Mouse (Mus musculus): ENCODE data around the gene Gpc5. TPM values are rescaled to one million over a fixed set of nuclear protein-coding genes. Genes with fewer than 3 reads are reported as not detected.

Gene Gpc5
- polyA plus RNA-seq, 1 experiment = 0.15 TPM

- Histone ChIP-seq H3K36me3 (ENCODE audit: control insufficient read depth, insufficient read depth, low read length) (no peaks in the 10 kb centered on the region), H3K27me3 (ENCODE audit: control insufficient read depth, insufficient read depth, low read length) (no peaks in the 10 kb centered on the region), H3K4me3 (ENCODE audit: control insufficient read depth, low read depth, low read length) (no peak overlapping the region), H3K27ac (ENCODE audit: control insufficient read depth, insufficient read depth, low read depth, low read length) (no peak overlapping the region), H3K4me1 (ENCODE audit: control insufficient read depth, insufficient read depth, low read length) (no peaks in the 10 kb centered on the region)
- TF ChIP-seq POLR2A (IDR thresholded peaks at IDR 0.05; ENCODE audit: control insufficient read depth, low read depth, low read length) = no peak
- no peak for TF ChIP-seq CTCF (IDR thresholded peaks at IDR 0.05; ENCODE audit: control insufficient read depth, insufficient read depth, insufficient replicate concordance, low read depth, low read length)
Measured at GRCm38 (mm10) chr14:115546516-115547282, 454.7 kb downstream of the Gpc5 start.

GRCm38 (mm10) chr14:115551996-115552395 lies 460.0 kb downstream of the Gpc5 start:
- Histone ChIP-seq H3K4me1 (ENCODE audit: control insufficient read depth, insufficient read depth, low read length) (peaks cover 5% of the 10 kb centered on the region), H3K27ac (ENCODE audit: control insufficient read depth, insufficient read depth, low read depth, low read length) (no peak overlapping the region), H3K27me3 (ENCODE audit: control insufficient read depth, insufficient read depth, low read length) (no peaks in the 10 kb centered on the region), H3K36me3 (ENCODE audit: control insufficient read depth, insufficient read depth, low read length) (no peaks in the 10 kb centered on the region), H3K4me3 (ENCODE audit: control insufficient read depth, low read depth, low read length) (no peak overlapping the region)
- TF ChIP-seq POLR2A (IDR thresholded peaks at IDR 0.05; ENCODE audit: control insufficient read depth, low read depth, low read length) (no peak), CTCF (IDR thresholded peaks at IDR 0.05; ENCODE audit: control insufficient read depth, insufficient read depth, insufficient replicate concordance, low read depth, low read length) (no peak)

- Histone ChIP-seq H3K4me3 (ENCODE audit: control insufficient read depth, low read depth, low read length) (no peak overlapping the region), H3K27ac (ENCODE audit: control insufficient read depth, insufficient read depth, low read depth, low read length) (no peak overlapping the region), H3K4me1 (ENCODE audit: control insufficient read depth, insufficient read depth, low read length) (no peaks in the 10 kb centered on the region), H3K36me3 (ENCODE audit: control insufficient read depth, insufficient read depth, low read length) (no peaks in the 10 kb centered on the region), H3K27me3 (ENCODE audit: control insufficient read depth, insufficient read depth, low read length) (no peaks in the 10 kb centered on the region)
- no peak for TF ChIP-seq POLR2A (IDR thresholded peaks at IDR 0.05; ENCODE audit: control insufficient read depth, low read depth, low read length)
- no peak for TF ChIP-seq CTCF (IDR thresholded peaks at IDR 0.05; ENCODE audit: control insufficient read depth, insufficient read depth, insufficient replicate concordance, low read depth, low read length)
Measured at GRCm38 (mm10) chr14:115580466-115581255, 488.6 kb downstream of the Gpc5 start.

- no peak overlapping the region for H3K4me3 ChIP-seq (ENCODE audit: control insufficient read depth, low read depth, low read length)
- no peaks in the 10 kb centered on the region for H3K27me3 ChIP-seq (ENCODE audit: control insufficient read depth, insufficient read depth, low read length)
- no peaks in the 10 kb centered on the region for H3K36me3 ChIP-seq (ENCODE audit: control insufficient read depth, insufficient read depth, low read length)
- TF ChIP-seq CTCF (IDR thresholded peaks at IDR 0.05; ENCODE audit: control insufficient read depth, insufficient read depth, insufficient replicate concordance, low read depth, low read length) = no peak
- no peak for TF ChIP-seq POLR2A (IDR thresholded peaks at IDR 0.05; ENCODE audit: control insufficient read depth, low read depth, low read length)
- no peaks in the 10 kb centered on the region for H3K4me1 ChIP-seq (ENCODE audit: control insufficient read depth, insufficient read depth, low read length)
- no peak overlapping the region for H3K27ac ChIP-seq (ENCODE audit: control insufficient read depth, insufficient read depth, low read depth, low read length)
Measured at GRCm38 (mm10) chr14:115581256-115581633, 489.2 kb downstream of the Gpc5 start.

- no peak overlapping the region for H3K27ac ChIP-seq (ENCODE audit: control insufficient read depth, insufficient read depth, low read depth, low read length)
- TF ChIP-seq CTCF (IDR thresholded peaks at IDR 0.05; ENCODE audit: control insufficient read depth, insufficient read depth, insufficient replicate concordance, low read depth, low read length) (no peak), POLR2A (IDR thresholded peaks at IDR 0.05; ENCODE audit: control insufficient read depth, low read depth, low read length) (no peak)
Measured at GRCm38 (mm10) chr14:115600259-115601029, 508.4 kb downstream of the Gpc5 start.

GRCm38 (mm10) chr14:115614154-115614553 lies 522.1 kb downstream of the Gpc5 start:
- no peaks in the 10 kb centered on the region for H3K4me1 ChIP-seq (ENCODE audit: control insufficient read depth, insufficient read depth, low read length)
- no peak overlapping the region for H3K27ac ChIP-seq (ENCODE audit: control insufficient read depth, insufficient read depth, low read depth, low read length)
- H3K4me3 ChIP-seq (ENCODE audit: control insufficient read depth, low read depth, low read length) = no peak overlapping the region
- H3K27me3 ChIP-seq (ENCODE audit: control insufficient read depth, insufficient read depth, low read length) = no peaks in the 10 kb centered on the region
- TF ChIP-seq POLR2A (IDR thresholded peaks at IDR 0.05; ENCODE audit: control insufficient read depth, low read depth, low read length) = no peak
- TF ChIP-seq CTCF (IDR thresholded peaks at IDR 0.05; ENCODE audit: control insufficient read depth, insufficient read depth, insufficient replicate concordance, low read depth, low read length) = no peak
- no peaks in the 10 kb centered on the region for H3K36me3 ChIP-seq (ENCODE audit: control insufficient read depth, insufficient read depth, low read length)

More at GRCm38 (mm10) chr14:115600259-115601029, 508.4 kb downstream of the Gpc5 start:
- no peaks in the 10 kb centered on the region for H3K27me3 ChIP-seq (ENCODE audit: control insufficient read depth, insufficient read depth, low read length)
- H3K36me3 ChIP-seq (ENCODE audit: control insufficient read depth, insufficient read depth, low read length) = no peaks in the 10 kb centered on the region
- no peak overlapping the region for H3K4me3 ChIP-seq (ENCODE audit: control insufficient read depth, low read depth, low read length)
- no peaks in the 10 kb centered on the region for H3K4me1 ChIP-seq (ENCODE audit: control insufficient read depth, insufficient read depth, low read length)

GRCm38 (mm10) chr14:115616305-115616704 lies 524.3 kb downstream of the Gpc5 start:
- TF ChIP-seq CTCF (IDR thresholded peaks at IDR 0.05; ENCODE audit: control insufficient read depth, insufficient read depth, insufficient replicate concordance, low read depth, low read length) = no peak
- TF ChIP-seq POLR2A (IDR thresholded peaks at IDR 0.05; ENCODE audit: control insufficient read depth, low read depth, low read length) = no peak
- no peaks in the 10 kb centered on the region for H3K36me3 ChIP-seq (ENCODE audit: control insufficient read depth, insufficient read depth, low read length)
- H3K4me3 ChIP-seq (ENCODE audit: control insufficient read depth, low read depth, low read length) = no peak overlapping the region
- no peak overlapping the region for H3K27ac ChIP-seq (ENCODE audit: control insufficient read depth, insufficient read depth, low read depth, low read length)
- H3K4me1 ChIP-seq (ENCODE audit: control insufficient read depth, insufficient read depth, low read length) = no peaks in the 10 kb centered on the region
- no peaks in the 10 kb centered on the region for H3K27me3 ChIP-seq (ENCODE audit: control insufficient read depth, insufficient read depth, low read length)
